Mouse (Mus musculus): ENCODE measurements around the gene Thra.

GRCm38 (mm10) chr11:98790631-98791205 is 50.3 kb downstream of the Thra start:
- no peak for TF ChIP-seq CTCF (IDR thresholded peaks at IDR 0.05; ENCODE audit: extremely low read depth, insufficient read length, insufficient replicate concordance, low read depth, low read length)
- no peak for TF ChIP-seq POLR2A (IDR thresholded peaks at IDR 0.05; ENCODE audit: low read depth, low read length)

Data from small intestine, adult 2 months (tissue).